Mouse (Mus musculus): ENCODE results near the gene Mapk9. TPM values are rescaled to one million over a fixed set of nuclear protein-coding genes. Genes with fewer than 3 reads are reported as not detected.

Mapk9 gene
- polyA plus RNA-seq, 1 experiment from 2014 or later: 36.1 TPM

GRCm38 (mm10) chr11:49933811-49934210, 87.3 kb downstream of the Mapk9 start:
- H3K27me3 ChIP-seq: no peaks in the 10 kb centered on the region
- H3K4me1 ChIP-seq: 0 out of 2 replicates have a peak, but pooled peaks cover 9% of the 10 kb centered on the region

DNA sequence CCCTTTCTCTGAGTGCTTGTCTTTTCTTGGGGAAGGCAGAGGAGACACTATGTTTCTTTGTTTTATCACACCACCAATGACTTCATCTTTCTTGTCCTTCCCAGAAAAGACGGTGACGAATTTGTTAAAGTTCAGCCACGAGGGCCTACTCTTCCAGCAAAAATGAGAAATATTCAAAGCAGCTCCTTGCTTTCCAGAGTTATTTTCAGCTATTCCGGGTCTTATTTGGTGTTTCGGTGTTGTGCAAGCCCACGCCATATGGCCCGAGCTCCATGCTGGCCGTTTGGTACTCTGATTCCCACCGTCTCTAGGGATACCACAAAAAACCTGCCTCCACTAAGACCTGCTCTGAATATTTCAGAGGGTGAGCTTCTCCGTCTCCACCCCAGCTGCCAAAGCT, 87.8 kb downstream of the Mapk9 start:
- WGBS: 36% methylated on average over 10 of the region's 10 CpGs
- no peaks in the 10 kb centered on the region for H3K36me3 ChIP-seq
- H3K27me3 ChIP-seq: no peaks in the 10 kb centered on the region
- H3K4me1 ChIP-seq: 0 out of 2 replicates have a peak, but pooled peaks cover 9% of the 10 kb centered on the region
- no peaks in the 10 kb centered on the region for H3K9me3 ChIP-seq
- no peak for ATAC-seq (ENCODE audit: borderline replicate concordance, extremely low read depth, low FRiP score, low TSS enrichment)
- no peak overlapping the region for H3K4me3 ChIP-seq
- H3K27ac ChIP-seq: no peak overlapping the region
- H3K9ac ChIP-seq: no peak overlapping the region
- H3K4me2 ChIP-seq: no peak overlapping the region

More at GRCm38 (mm10) chr11:49933811-49934210, 87.3 kb downstream of the Mapk9 start:
- no peak for ATAC-seq (ENCODE audit: borderline replicate concordance, extremely low read depth, low FRiP score, low TSS enrichment)
- Histone ChIP-seq H3K9ac (no peak overlapping the region), H3K27ac (no peak overlapping the region), H3K4me3 (no peak overlapping the region), H3K36me3 (no peaks in the 10 kb centered on the region), H3K4me2 (no peak overlapping the region), H3K9me3 (no peaks in the 10 kb centered on the region)
- WGBS: 71% methylated on average over 1 of the region's 1 CpGs

Small RNAs within 50 kb of the gene (microRNA-seq; reads per million reads assigned to microRNA genes)
- gene Gm23492: not detected

Other genes starting within 250 kb of the Mapk9 start
- gene Flt4, start 237.5 kb upstream of the Mapk9 start, polyA plus RNA-seq (2015; fragmentation: Nextera tagmentation; extraction: Ambion mirVana): 9.0 and 9.3 TPM in 2 replicates
- gene Scgb3a1, start 183.1 kb upstream of the Mapk9 start, polyA plus RNA-seq (2015; fragmentation: Nextera tagmentation; extraction: Ambion mirVana): 0.81 TPM in 1 of 2 replicates, not detected in the other
- gene Cnot6, start 134.0 kb upstream of the Mapk9 start, polyA plus RNA-seq (2015; fragmentation: Nextera tagmentation; extraction: Ambion mirVana): 61.9 and 62.6 TPM in 2 replicates
- 10.3 and 10.6 TPM in 2 replicates for gene Gfpt2, start 52.6 kb upstream of the Mapk9 start, polyA plus RNA-seq (2015; fragmentation: Nextera tagmentation; extraction: Ambion mirVana)
- gene Rasgef1c, start 55.1 kb downstream of the Mapk9 start, polyA plus RNA-seq (2015; fragmentation: Nextera tagmentation; extraction: Ambion mirVana): 0.09 and 0.15 TPM in 2 replicates
- 55.5 and 58.0 TPM in 2 replicates for gene Rnf130, start 178.6 kb downstream of the Mapk9 start, polyA plus RNA-seq (2015; fragmentation: Nextera tagmentation; extraction: Ambion mirVana)